Mouse (Mus musculus) hindbrain, embryonic 14.5 days (tissue): ENCODE data around the gene Pitpnm2. TPM values are rescaled to one million over a fixed set of nuclear protein-coding genes. Genes with fewer than 3 reads are reported as not detected.

Source experiments
- ATAC-seq: fragments of 200-750 bp; cut with Nextera tagmentation; 2 replicates; pipeline ENCODE4 v1.8.0; 2017; ENCODE audit warnings: moderate number of reproducible peaks, mild to moderate bottlenecking, moderate TSS enrichment, moderate library complexity; ENCODE audit not compliant: low FRiP score
- DNase-seq: peaks from one replicate; pipeline ENCODE4 v3.0.0-alpha.2; 2015; ENCODE audit warnings: low spot score
- H3K27ac ChIP-seq: fragments of 300-500 bp; sonication (generic); 2 replicates; pipeline ENCODE4 v1.5.1; 2014; ENCODE audit warnings: mild to moderate bottlenecking, moderate library complexity
- H3K27me3 ChIP-seq: fragments of 300-500 bp; sonication (generic); 2 replicates; pipeline ENCODE4 v1.6.1; 2014; ENCODE audit warnings: mild to moderate bottlenecking, low read length, mixed read lengths; ENCODE audit not compliant: control insufficient read depth, insufficient read depth
- H3K36me3 ChIP-seq: fragments of 300-500 bp; sonication (generic); replicated peaks from 2 replicates; pipeline ENCODE4 v1.6.1; 2014; ENCODE audit not compliant: control insufficient read depth, insufficient read depth
- H3K4me1 ChIP-seq: fragments of 300-500 bp; sonication (generic); replicated peaks from 2 replicates; pipeline ENCODE4 v1.6.1; 2014; ENCODE audit warnings: antibody characterized with exemption, low read length, mixed read lengths; ENCODE audit not compliant: control insufficient read depth, insufficient read depth
- H3K4me2 ChIP-seq: fragments of 300-500 bp; sonication (generic); replicated peaks from 2 replicates; pipeline ENCODE4 v1.6.1; 2014; ENCODE audit warnings: mild to moderate bottlenecking, moderate library complexity
- H3K4me3 ChIP-seq: fragments of 300-500 bp; sonication (generic); replicated peaks from 2 replicates; pipeline ENCODE4 v1.5.1; 2014; ENCODE audit warnings: mild to moderate bottlenecking, low read length
- H3K9ac ChIP-seq: fragments of 300-500 bp; sonication (generic); 2 replicates; pipeline ENCODE4 v1.6.1; 2014
- H3K9me3 ChIP-seq: fragments of 300-500 bp; sonication (generic); 2 replicates; pipeline ENCODE4 v1.6.1; 2016; ENCODE audit warnings: low read length; ENCODE audit not compliant: control insufficient read depth
- WGBS: fragments of 180-500 bp; shearing (Covaris S2); extraction: QIAGEN DNeasy Blood & Tissue Kit; methylation state at CpG from one replicate; pipeline ENCODE4 v1.1.7; 2014; 5-methylcytosine and 5-hydroxymethylcytosine counted together
- polyA plus RNA-seq: library from polyadenylated mRNA; unstranded; fragments of >200 nt; fragmentation: Nextera tagmentation; extraction: Ambion mirVana; gene quantifications from 2 replicates; pipeline ENCODE4 v1.2.1, GENCODE M21; 2014

Pitpnm2 gene
- polyA plus RNA-seq, 1 experiment from 2014 or later: 13.5 TPM

DNA sequence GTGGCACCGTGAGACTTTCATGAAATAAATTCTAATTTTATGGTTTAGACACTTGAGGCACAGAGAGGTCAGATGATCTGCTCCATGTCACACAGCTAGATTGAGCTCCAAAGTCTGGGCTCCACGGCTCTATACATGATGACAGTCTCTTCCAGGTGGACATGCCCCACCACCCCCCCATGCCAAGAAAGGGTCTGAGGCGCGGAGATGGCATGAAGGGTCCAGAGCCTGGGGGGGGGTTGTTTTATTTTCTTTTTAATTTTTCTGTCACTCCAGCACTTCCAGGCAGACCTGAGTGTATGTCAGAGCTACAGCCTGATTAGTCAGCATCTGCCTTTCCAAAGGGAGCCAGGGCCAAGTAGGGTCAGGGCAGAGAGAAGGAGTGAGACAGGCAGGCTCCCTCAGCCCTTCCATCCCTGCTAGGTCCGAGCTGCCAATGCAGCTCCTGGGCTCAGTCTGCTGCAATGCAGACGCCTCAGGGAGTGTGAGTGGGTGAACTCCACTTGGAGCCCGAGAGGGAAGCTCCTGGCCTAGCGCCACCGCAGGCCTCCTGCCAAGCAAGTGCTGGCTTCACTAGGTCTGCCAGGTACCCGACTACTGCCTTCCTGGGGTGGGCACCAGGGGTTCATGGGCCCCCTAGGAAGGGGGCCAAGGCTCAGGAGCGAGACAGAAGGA, 156.3 kb downstream of the Pitpnm2 start:
- no peaks in the 10 kb centered on the region for H3K9me3 ChIP-seq
- DNase-seq: no peak
- H3K27me3 ChIP-seq: 0 out of 2 replicates have a peak, but pooled peaks cover 3% of the 10 kb centered on the region
- H3K36me3 ChIP-seq: no peaks in the 10 kb centered on the region
- no peaks in the 10 kb centered on the region for H3K4me1 ChIP-seq
- no peak overlapping the region for H3K4me2 ChIP-seq
- H3K9ac ChIP-seq: no peak overlapping the region
- no peak for ATAC-seq
- H3K4me3 ChIP-seq: no peak overlapping the region
- H3K27ac ChIP-seq: no peak overlapping the region
- WGBS: 73% methylated on average over 11 of the region's 11 CpGs

DNA sequence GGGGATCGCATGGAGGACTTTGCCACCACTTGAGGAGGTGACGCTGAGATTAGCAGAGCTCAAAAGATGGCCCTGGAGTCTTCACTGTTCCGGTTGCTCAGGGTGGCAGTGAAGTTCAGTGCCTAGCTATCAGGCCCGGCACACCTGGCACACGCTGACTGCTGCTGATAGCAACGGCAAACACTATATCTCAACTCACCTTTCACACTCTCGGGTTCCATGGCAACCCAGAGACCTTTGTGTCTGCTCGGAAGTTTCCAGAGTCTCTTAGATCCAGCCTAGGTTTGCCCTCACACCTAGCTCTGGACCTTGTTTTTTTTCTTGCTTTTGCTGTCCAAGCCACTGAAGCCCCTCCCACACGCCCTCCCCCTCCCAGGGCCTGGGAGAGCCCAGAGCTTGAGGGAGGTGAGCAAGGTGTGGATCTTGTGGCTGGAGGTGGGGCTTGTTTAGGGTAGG, 157.6 kb downstream of the Pitpnm2 start:
- Histone ChIP-seq H3K4me1 (no peaks in the 10 kb centered on the region), H3K36me3 (no peaks in the 10 kb centered on the region), H3K4me3 (no peak overlapping the region), H3K4me2 (no peak overlapping the region), H3K9me3 (no peaks in the 10 kb centered on the region), H3K27ac (no peak overlapping the region), H3K9ac (no peak overlapping the region), H3K27me3 (0 out of 2 replicates have a peak, but pooled peaks cover 3% of the 10 kb centered on the region)
- 73% methylated on average over 9 of the region's 9 CpGs for WGBS
- ATAC-seq (no peak), DNase-seq (no peak)

GRCm38 (mm10) chr5:124089868-124090267, 159.7 kb downstream of the Pitpnm2 start:
- H3K4me2 ChIP-seq: no peak overlapping the region
- ATAC-seq (no peak), DNase-seq (no peak)
- no peaks in the 10 kb centered on the region for H3K4me1 ChIP-seq
- no peaks in the 10 kb centered on the region for H3K27me3 ChIP-seq
- WGBS: 87% methylated on average over 23 of the region's 23 CpGs
- H3K9ac ChIP-seq: no peak overlapping the region
- H3K36me3 ChIP-seq: no peaks in the 10 kb centered on the region
- no peak overlapping the region for H3K4me3 ChIP-seq
- H3K27ac ChIP-seq: no peak overlapping the region
- H3K9me3 ChIP-seq: no peaks in the 10 kb centered on the region

GRCm38 (mm10) chr5:124086876-124087275, 162.7 kb downstream of the Pitpnm2 start:
- ATAC-seq: no peak
- no peaks in the 10 kb centered on the region for H3K9me3 ChIP-seq
- H3K27me3 ChIP-seq: no peaks in the 10 kb centered on the region
- H3K27ac ChIP-seq: no peak overlapping the region
- H3K9ac ChIP-seq: no peak overlapping the region
- no peak for DNase-seq
- H3K36me3 ChIP-seq: no peaks in the 10 kb centered on the region
- H3K4me3 ChIP-seq: no peak overlapping the region
- WGBS: 87% methylated on average over 4 of the region's 4 CpGs
- no peak overlapping the region for H3K4me2 ChIP-seq
- no peaks in the 10 kb centered on the region for H3K4me1 ChIP-seq

DNA sequence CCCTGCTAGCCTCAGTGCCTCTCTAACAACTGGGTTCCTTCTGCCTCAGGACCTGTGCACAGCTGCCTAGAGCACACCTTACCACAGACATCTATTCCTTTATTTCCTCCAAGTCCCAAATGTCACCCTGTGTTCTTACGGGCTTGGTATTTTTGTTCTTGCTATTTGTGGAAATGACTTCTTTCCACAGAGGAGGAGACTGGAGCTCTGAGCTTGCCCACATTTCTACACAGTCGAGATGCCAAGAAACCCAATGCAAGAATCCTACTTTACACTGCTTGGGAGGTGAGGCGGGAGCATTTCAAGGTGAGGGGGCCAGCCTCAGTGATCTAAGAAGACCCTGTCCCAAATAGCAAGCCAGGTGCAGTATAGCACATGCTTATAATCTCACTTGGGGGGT, 164.0 kb downstream of the Pitpnm2 start:
- 70% methylated on average over 3 of the region's 3 CpGs for WGBS
- Histone ChIP-seq H3K4me3 (no peak overlapping the region), H3K9ac (no peak overlapping the region), H3K9me3 (no peaks in the 10 kb centered on the region), H3K27me3 (no peaks in the 10 kb centered on the region), H3K4me1 (no peaks in the 10 kb centered on the region), H3K4me2 (no peak overlapping the region), H3K27ac (no peak overlapping the region), H3K36me3 (no peaks in the 10 kb centered on the region)
- ATAC-seq (no peak), DNase-seq (no peak)

DNA sequence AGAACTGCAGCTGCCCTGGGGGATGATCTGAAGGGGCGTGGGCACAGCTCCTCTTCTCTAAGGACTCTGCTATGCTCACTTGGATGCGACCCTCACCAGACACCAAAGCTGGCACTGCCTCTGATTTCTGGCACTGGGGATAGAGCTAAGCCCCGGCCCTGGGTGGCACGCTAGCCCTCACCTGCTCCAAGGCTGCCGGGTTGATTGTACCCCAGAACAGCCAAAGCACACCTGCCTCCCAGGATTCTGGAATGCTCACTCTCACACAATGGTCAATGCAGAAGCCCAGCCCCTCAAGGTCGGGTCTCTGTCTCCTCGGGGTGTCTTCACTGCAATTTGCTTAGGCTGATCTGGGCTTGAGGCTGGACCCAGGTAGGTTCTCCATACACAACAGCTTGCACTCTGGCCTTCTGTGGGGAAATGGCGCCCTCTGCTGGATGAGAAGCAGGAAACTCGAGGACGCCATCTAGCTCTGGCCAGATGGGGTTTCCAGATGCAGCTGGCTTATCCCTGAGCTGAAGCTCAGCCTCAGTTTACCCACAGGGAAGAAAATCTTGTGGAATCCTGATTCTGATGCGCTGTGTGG, 164.9 kb downstream of the Pitpnm2 start:
- DNase-seq (peak; percentile 88), ATAC-seq (peak; percentile 55; the same call in 1 of the 2 replicates)
- no peaks in the 10 kb centered on the region for H3K9me3 ChIP-seq
- no peak overlapping the region for H3K4me2 ChIP-seq
- no peaks in the 10 kb centered on the region for H3K27me3 ChIP-seq
- H3K9ac ChIP-seq: no peak overlapping the region
- no peak overlapping the region for H3K27ac ChIP-seq
- H3K36me3 ChIP-seq: no peaks in the 10 kb centered on the region
- no peaks in the 10 kb centered on the region for H3K4me1 ChIP-seq
- 39% methylated on average over 11 of the region's 11 CpGs for WGBS
- H3K4me3 ChIP-seq: no peak overlapping the region

DNA sequence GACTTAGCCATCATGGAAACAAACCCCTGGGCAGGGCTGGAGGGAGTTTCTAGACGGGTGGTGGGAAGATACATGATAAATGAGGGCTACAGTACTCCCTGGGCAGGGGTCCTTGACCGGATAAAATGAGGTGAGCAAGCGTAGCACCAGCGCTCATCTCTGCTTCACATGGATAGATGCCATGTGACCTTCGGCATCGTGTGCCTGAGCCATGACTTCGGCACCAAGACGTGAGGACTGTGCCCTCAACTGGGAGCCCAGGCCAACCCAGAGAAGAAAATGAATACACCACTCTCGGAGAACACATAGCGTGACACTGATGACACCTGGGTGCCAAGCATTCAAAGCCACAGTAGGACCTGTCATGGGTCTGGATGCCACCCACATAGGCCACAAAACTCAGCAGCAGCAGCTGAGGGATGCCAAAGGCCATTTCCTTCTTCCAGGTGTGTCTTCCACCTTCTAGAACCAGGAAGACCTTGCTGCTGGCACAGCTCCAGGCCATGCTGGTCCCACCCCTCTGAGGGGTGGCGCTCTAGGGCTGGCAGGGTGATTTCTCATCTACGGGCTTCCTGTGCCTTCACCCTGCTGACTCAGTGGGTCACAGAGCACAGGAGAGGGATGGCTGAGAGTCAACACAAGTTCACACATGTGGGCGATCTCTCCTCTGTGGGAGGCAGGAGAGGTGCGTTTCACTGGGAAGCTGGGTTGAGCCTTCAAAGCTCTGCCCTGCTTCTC, 165.5 kb downstream of the Pitpnm2 start:
- no peak overlapping the region for H3K9ac ChIP-seq
- WGBS: 87% methylated on average over 14 of the region's 14 CpGs
- H3K4me1 ChIP-seq: no peaks in the 10 kb centered on the region
- no peak overlapping the region for H3K27ac ChIP-seq
- no peaks in the 10 kb centered on the region for H3K9me3 ChIP-seq
- no peaks in the 10 kb centered on the region for H3K27me3 ChIP-seq
- H3K36me3 ChIP-seq: no peaks in the 10 kb centered on the region
- DNase-seq: no peak
- no peak for ATAC-seq
- no peak overlapping the region for H3K4me3 ChIP-seq
- no peak overlapping the region for H3K4me2 ChIP-seq

GRCm38 (mm10) chr5:124082941-124083688, 166.4 kb downstream of the Pitpnm2 start:
- Histone ChIP-seq H3K9me3 (no peaks in the 10 kb centered on the region), H3K4me1 (peaks cover 8% of the 10 kb centered on the region; the same call in 1 of the 2 replicates), H3K36me3 (no peaks in the 10 kb centered on the region), H3K9ac (no peak overlapping the region), H3K4me3 (no peak overlapping the region), H3K4me2 (no peak overlapping the region), H3K27me3 (no peaks in the 10 kb centered on the region), H3K27ac (no peak overlapping the region)
- DNase-seq (no peak), ATAC-seq (no peak)
- WGBS: 89% methylated on average over 17 of the region's 17 CpGs

DNA sequence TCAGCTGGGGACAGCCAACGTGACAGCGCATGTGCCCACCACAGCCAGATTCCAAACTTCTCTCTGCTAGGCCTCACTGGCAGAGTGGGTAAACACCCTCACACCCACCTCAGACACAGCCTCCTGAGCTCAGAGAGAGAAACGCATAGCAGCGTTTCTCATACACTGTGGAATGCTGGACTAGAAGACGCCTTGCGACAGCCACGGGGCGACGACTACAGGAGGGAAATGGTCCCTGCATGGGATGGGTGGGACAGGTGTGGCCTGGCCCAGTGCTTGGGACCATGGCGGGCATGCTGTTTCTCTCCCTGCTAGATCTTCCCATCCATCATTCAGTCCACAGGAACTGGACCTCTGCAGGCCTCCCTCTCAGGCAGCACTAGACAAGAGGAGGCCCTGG, 167.1 kb downstream of the Pitpnm2 start:
- Histone ChIP-seq H3K9me3 (no peaks in the 10 kb centered on the region), H3K9ac (no peak overlapping the region), H3K4me1 (peaks cover 13% of the 10 kb centered on the region; the same call in 1 of the 2 replicates), H3K27ac (no peak overlapping the region), H3K4me3 (no peak overlapping the region), H3K27me3 (no peaks in the 10 kb centered on the region), H3K4me2 (no peak overlapping the region), H3K36me3 (no peaks in the 10 kb centered on the region)
- 84% methylated on average over 10 of the region's 10 CpGs for WGBS
- no peak for DNase-seq
- ATAC-seq: no peak
